Mouse (Mus musculus): ENCODE results near the gene Fubp3. TPM values are rescaled to one million over a fixed set of nuclear protein-coding genes. Genes with fewer than 3 reads are reported as not detected.
A peak's percentile ranks its signal among the peaks of the same experiment; 100 is the strongest.

Gene Fubp3
- polyA plus RNA-seq, 2 experiments, result 59.4 to 86.3 TPM

DNA sequence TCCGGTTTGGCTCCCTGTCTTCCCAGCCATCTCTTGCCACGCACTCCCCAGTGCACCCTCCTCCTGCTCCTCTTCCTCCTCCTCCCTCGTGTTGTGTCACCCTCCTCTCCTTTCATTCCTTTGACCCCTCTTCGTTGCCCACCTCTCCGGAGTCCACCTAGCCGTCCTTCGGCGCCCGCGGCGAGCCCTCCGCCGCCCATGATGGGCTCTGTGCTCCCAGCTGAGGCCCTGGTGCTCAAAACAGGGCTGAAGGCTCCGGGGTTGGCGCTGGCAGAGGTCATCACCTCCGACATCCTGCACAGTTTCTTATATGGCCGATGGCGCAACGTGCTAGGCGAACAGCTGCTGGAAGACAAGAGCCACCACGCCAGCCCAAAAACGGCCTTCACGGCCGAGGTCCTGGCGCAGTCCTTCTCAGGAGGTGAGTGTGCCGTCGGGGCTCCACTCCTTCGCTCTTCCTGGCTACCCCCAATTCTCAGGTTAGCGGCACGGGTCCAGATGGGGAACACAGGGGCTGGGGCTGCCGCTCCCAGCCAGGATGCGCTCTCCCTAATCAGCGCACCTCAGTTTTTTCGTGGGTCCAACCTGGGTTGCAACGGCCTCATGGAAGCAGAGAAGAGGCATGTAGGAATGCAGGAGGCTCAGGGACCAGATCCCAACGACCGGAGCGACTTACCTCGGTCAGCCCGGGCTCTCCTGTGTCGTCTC, 67.6 kb downstream of the Fubp3 start, which contains the start of gene Prdm12:
Prdm12 (plus strand) TSS at position 137 of the 708 bp plus-strand sequence.
- no peak for TF ChIP-seq POLR2A (IDR thresholded peaks at IDR 0.05; ENCODE audit: borderline replicate concordance, extremely low read depth, insufficient read depth, insufficient read length)
- ATAC-seq (ENCODE audit: low FRiP score, low read depth) (no peak), DNase-seq (ENCODE audit: low spot score) (no peak)
- Histone ChIP-seq H3K4me2 (replicated peaks; ENCODE audit: low read depth, low read length, severe bottlenecking) (no peak within 1 kb of the TSS), H3K36me3 (ENCODE audit: control insufficient read depth, insufficient read depth, low read length) (no peaks in the 10 kb centered on the region), H3K9ac (ENCODE audit: low read depth, low read length, severe bottlenecking) (no peak within 1 kb of the TSS), H3K4me3 (replicated peaks; ENCODE audit: low read length) (no peak within 1 kb of the TSS), H3K27me3 (ENCODE audit: control insufficient read depth, insufficient read depth, low read length) (peaks cover 96% of the 10 kb centered on the region), H3K9me3 (ENCODE audit: control insufficient read depth, low read length) (no peaks in the 10 kb centered on the region), H3K4me1 (ENCODE audit: control insufficient read depth, insufficient read depth, low read length) (peaks cover 15% of the 10 kb centered on the region), H3K27ac (replicated peaks; ENCODE audit: low read depth, low read length) (no peak within 1 kb of the TSS)
- WGBS, result 1% methylated on average over 41 of the region's 41 CpGs

DNA sequence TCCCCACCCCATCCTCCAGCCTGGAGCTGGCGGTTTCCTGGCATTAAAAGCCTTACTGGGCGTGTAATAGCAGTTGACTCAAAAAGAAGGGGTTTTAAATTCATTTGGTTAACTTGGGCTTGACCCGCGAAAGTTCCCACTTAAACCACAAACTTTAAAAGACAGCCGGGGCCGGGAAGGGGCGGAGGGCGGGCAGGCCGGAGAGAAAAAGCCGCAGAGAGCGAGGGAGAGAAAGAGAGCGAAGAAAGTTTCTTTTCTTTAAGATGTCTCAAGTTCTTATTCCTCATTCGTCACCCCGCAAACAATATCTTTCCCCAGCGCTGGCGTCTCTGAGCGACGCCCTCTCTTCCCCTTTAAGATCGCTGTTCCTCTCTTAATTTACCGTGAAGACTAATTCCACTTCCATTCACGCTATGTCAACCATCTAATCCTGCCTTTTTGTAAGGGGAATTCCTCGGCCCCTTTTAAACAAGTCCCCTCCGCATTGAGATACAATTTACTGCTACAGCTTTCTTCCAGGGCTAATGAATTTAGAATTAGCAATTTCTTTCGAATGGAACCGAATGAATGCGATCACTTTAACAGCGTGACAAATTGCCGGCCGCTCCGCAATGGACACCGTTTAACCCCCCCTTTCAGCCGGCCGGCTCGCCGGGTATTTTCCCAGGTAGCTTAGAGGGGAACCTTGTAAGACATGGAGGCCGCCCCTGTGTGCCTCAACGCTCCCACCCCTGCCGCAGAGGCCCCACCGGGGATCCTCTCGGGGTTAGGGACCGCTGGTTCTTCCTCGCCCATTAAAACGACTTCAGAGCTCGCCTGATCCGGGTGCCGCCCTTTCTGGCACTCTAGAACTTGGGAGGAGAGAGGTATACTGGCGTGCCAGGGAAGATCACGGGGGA, 68.4 kb downstream of the Fubp3 start:
- no peak overlapping the region for H3K27ac ChIP-seq (replicated peaks; ENCODE audit: low read depth, low read length)
- H3K9me3 ChIP-seq (ENCODE audit: control insufficient read depth, low read length), result no peaks in the 10 kb centered on the region
- H3K4me1 ChIP-seq (ENCODE audit: control insufficient read depth, insufficient read depth, low read length), result peaks cover 9% of the 10 kb centered on the region
- TF ChIP-seq POLR2A (IDR thresholded peaks at IDR 0.05; ENCODE audit: borderline replicate concordance, extremely low read depth, insufficient read depth, insufficient read length), result no peak
- H3K36me3 ChIP-seq (ENCODE audit: control insufficient read depth, insufficient read depth, low read length), result no peaks in the 10 kb centered on the region
- ATAC-seq (ENCODE audit: low FRiP score, low read depth) (no peak), DNase-seq (ENCODE audit: low spot score) (no peak)
- H3K4me2 ChIP-seq (replicated peaks; ENCODE audit: low read depth, low read length, severe bottlenecking), result no peak overlapping the region
- WGBS, result under 1% methylated on average over 48 of the region's 48 CpGs
- H3K4me3 ChIP-seq (replicated peaks; ENCODE audit: low read length), result no peak overlapping the region
- no peak overlapping the region for H3K9ac ChIP-seq (ENCODE audit: low read depth, low read length, severe bottlenecking)
- H3K27me3 ChIP-seq (ENCODE audit: control insufficient read depth, insufficient read depth, low read length), result peaks cover 94% of the 10 kb centered on the region

DNA sequence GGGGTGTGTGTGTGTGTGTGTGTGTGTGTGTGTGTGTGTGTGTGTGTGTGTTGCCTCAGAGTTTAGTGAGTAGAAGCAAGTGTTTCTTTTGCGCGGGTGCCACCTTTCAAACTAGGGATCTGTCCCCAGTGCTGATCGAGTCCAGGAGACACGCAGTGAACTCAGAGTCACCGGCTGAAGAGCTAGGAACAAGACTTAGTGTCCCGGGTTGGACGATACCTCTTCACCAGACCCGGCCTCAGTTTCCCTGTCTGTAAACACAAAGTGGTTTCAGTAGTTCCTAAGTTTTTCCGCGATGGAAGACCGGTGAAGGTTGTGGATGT, 69.0 kb downstream of the Fubp3 start:
- Histone ChIP-seq H3K27me3 (ENCODE audit: control insufficient read depth, insufficient read depth, low read length) (peaks cover 94% of the 10 kb centered on the region), H3K4me1 (ENCODE audit: control insufficient read depth, insufficient read depth, low read length) (peaks cover 4% of the 10 kb centered on the region), H3K9ac (ENCODE audit: low read depth, low read length, severe bottlenecking) (no peak overlapping the region), H3K4me3 (replicated peaks; ENCODE audit: low read length) (no peak overlapping the region), H3K9me3 (ENCODE audit: control insufficient read depth, low read length) (no peaks in the 10 kb centered on the region), H3K36me3 (ENCODE audit: control insufficient read depth, insufficient read depth, low read length) (no peaks in the 10 kb centered on the region), H3K4me2 (replicated peaks; ENCODE audit: low read depth, low read length, severe bottlenecking) (no peak overlapping the region), H3K27ac (replicated peaks; ENCODE audit: low read depth, low read length) (no peak overlapping the region)
- DNase-seq (ENCODE audit: low spot score) (no peak), ATAC-seq (ENCODE audit: low FRiP score, low read depth) (no peak)
- WGBS, result 2% methylated on average over 11 of the region's 11 CpGs
- no peak for TF ChIP-seq POLR2A (IDR thresholded peaks at IDR 0.05; ENCODE audit: borderline replicate concordance, extremely low read depth, insufficient read depth, insufficient read length)

DNA sequence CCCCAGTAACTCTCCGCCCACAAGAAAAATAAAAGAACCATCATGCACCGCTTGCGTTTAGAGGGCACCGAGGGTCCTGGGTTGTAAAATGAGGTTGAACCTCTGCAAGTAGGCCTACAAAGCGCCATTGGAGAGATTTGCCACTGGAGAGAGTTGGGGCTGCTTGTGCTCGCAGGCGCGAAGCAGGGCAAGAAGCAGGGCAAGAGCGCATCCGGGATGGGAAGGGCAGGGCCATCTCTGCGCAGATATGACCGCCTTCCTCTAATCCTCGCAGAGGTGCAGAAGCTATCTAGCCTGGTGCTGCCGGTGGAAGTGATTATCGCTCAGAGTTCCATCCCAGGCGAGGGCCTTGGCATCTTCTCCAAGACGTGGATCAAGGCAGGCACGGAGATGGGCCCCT, 69.5 kb downstream of the Fubp3 start:
- H3K27me3 ChIP-seq (ENCODE audit: control insufficient read depth, insufficient read depth, low read length), result peaks cover 94% of the 10 kb centered on the region
- 0 out of 2 replicates have a peak, but pooled peaks cover under 1% of the 10 kb centered on the region for H3K4me1 ChIP-seq (ENCODE audit: control insufficient read depth, insufficient read depth, low read length)
- H3K4me3 ChIP-seq (replicated peaks; ENCODE audit: low read length), result no peak overlapping the region
- under 1% methylated on average over 17 of the region's 18 CpGs for WGBS
- no peak overlapping the region for H3K9ac ChIP-seq (ENCODE audit: low read depth, low read length, severe bottlenecking)
- DNase-seq (ENCODE audit: low spot score) (no peak), ATAC-seq (ENCODE audit: low FRiP score, low read depth) (no peak)
- H3K4me2 ChIP-seq (replicated peaks; ENCODE audit: low read depth, low read length, severe bottlenecking), result no peak overlapping the region
- no peak for TF ChIP-seq POLR2A (IDR thresholded peaks at IDR 0.05; ENCODE audit: borderline replicate concordance, extremely low read depth, insufficient read depth, insufficient read length)
- no peaks in the 10 kb centered on the region for H3K9me3 ChIP-seq (ENCODE audit: control insufficient read depth, low read length)
- no peak overlapping the region for H3K27ac ChIP-seq (replicated peaks; ENCODE audit: low read depth, low read length)
- no peaks in the 10 kb centered on the region for H3K36me3 ChIP-seq (ENCODE audit: control insufficient read depth, insufficient read depth, low read length)

DNA sequence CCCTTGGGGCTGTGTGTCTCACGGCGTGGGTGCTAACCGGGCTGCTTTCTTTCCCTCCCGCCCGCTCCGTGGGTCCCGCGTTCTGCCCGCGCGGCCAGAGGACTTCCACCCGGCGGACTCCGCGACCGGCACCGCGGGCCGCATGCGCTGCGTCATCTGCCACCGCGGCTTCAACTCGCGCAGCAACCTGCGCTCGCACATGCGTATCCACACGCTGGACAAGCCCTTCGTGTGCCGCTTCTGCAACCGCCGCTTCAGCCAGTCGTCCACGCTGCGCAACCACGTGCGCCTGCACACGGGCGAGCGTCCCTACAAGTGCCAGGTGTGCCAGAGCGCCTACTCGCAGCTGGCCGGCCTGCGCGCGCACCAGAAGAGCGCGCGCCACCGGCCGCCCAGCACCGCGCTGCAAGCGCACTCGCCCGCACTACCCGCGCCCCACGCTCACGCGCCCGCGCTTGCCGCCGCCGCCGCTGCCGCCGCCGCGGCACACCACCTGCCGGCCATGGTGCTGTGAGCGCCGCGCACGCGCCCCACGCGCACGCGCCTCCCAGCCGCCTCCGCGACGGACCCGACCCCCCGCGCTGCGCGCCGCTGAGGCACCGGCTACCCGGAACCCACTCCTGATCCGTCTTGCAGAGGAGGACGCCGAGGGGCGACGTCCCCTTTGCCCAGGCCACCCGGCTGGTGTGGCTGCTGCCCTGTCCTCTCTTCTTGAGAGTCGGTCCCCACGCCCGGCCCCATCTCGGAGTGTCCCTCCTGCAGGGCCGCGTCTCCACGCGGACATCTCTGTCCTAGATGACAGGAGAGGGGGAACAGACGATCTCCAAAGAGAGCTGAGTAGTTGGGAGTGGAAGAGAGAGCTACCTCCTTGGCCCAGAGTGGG, 81.8 kb downstream of the Fubp3 start:
- peak overlapping the region; percentile 28 for H3K9ac ChIP-seq (ENCODE audit: low read depth, low read length, severe bottlenecking)
- no peak for ATAC-seq (ENCODE audit: low FRiP score, low read depth)

More for the DNA sequence above, 81.8 kb downstream of the Fubp3 start:
- Histone ChIP-seq H3K4me3 (replicated peaks; ENCODE audit: low read length) (peak overlapping the region; percentile 49), H3K27me3 (ENCODE audit: control insufficient read depth, insufficient read depth, low read length) (peaks cover 62% of the 10 kb centered on the region), H3K4me2 (replicated peaks; ENCODE audit: low read depth, low read length, severe bottlenecking) (peak overlapping the region; percentile 95), H3K27ac (replicated peaks; ENCODE audit: low read depth, low read length) (no peak overlapping the region), H3K36me3 (ENCODE audit: control insufficient read depth, insufficient read depth, low read length) (no peaks in the 10 kb centered on the region), H3K4me1 (ENCODE audit: control insufficient read depth, insufficient read depth, low read length) (peaks cover 8% of the 10 kb centered on the region; the same call in 1 of the 2 replicates), H3K9me3 (ENCODE audit: control insufficient read depth, low read length) (no peaks in the 10 kb centered on the region; the same call in 1 of the 2 replicates)
- no peak for TF ChIP-seq POLR2A (IDR thresholded peaks at IDR 0.05; ENCODE audit: borderline replicate concordance, extremely low read depth, insufficient read depth, insufficient read length)
- 1% methylated on average over 62 of the region's 109 CpGs for WGBS
- no peak for DNase-seq (ENCODE audit: low spot score)
